Mouse (Mus musculus): ENCODE results near the gene Csrp2.

DNA sequence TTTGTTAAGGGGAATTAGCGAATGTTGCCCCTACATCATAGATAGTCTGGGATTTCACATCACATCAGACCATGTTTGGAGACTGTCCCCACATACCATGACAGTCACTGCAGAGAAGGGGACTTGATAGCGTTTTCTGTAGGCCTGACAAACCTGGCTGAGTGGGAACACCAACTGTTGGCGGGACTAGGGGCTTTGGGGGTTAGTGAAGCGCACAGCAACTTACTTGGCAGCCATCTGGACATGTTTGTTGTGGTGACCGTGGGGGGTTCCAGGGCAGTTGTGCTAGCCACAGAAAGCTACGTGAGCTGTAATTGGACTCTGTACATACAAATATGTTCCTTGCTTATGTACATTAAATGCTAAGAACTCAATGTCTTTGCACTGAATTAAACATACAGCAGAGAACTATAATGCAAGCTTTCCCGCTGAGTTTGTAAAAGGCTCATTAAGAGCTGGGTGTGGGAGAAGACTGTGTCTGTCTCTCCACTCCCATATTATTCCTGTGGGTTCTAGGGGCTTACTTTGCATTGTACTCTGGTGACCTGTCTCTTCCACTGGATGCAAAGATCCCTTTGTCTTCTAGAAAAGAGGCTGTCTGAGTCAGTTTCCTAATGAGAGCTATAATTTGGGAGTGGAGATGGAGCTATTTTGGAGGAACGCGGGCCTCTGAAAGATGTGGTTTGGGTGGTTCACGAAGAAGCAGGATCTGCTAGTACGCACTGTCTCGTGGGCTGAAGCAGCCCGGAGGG is 11.7 kb downstream of the Csrp2 start:
- no peak for TF ChIP-seq CTCF (IDR thresholded peaks at IDR 0.05; ENCODE audit: low read depth)
- no peak for TF ChIP-seq EP300 (IDR thresholded peaks at IDR 0.05; ENCODE audit: low read depth)
